Mouse (Mus musculus) myocyte (in vitro differentiated cells): ENCODE data around the gene E130114P18Rik. TPM values are rescaled to one million over a fixed set of nuclear protein-coding genes. Genes with fewer than 3 reads are reported as not detected.

Experiments
- H3K27me3 ChIP-seq: one replicate; pipeline ENCODE4 v1.6.1; 2011; ENCODE audit not compliant: control insufficient read depth, insufficient read depth, insufficient read length
- H3K36me3 ChIP-seq: one replicate; pipeline ENCODE4 v1.6.1; 2011; ENCODE audit not compliant: control insufficient read depth, insufficient read depth
- H3K4me2 ChIP-seq: one replicate; pipeline ENCODE4 v1.6.1; 2011; ENCODE audit warnings: low read depth, control low read depth
- H3K4me3 ChIP-seq: one replicate; pipeline ENCODE4 v1.5.1; 2011; ENCODE audit warnings: mild to moderate bottlenecking, control low read depth, moderate library complexity
- H3K79me2 ChIP-seq: one replicate; pipeline ENCODE4 v1.6.1; 2011; ENCODE audit not compliant: control insufficient read depth, insufficient read depth
- H3ac ChIP-seq: one replicate; pipeline ENCODE4 v1.6.1; 2011; ENCODE audit not compliant: control insufficient read depth, insufficient read length
- CEBPB ChIP-seq: IDR thresholded peaks from 2 replicates; pipeline ENCODE4 v1.6.1; 2011; ENCODE audit warnings: mild to moderate bottlenecking, moderate library complexity; ENCODE audit not compliant: poor library complexity, insufficient read depth, severe bottlenecking
- E2F4 ChIP-seq: IDR thresholded peaks from one replicate; pipeline ENCODE4 v1.6.1; 2011; ENCODE audit warnings: mild to moderate bottlenecking, control low read depth, moderate library complexity; ENCODE audit not compliant: insufficient read depth
- MAX ChIP-seq: IDR thresholded peaks from one replicate; pipeline ENCODE4 v1.6.1; 2011; ENCODE audit warnings: low read depth, mild to moderate bottlenecking, control low read depth
- MYOD1 ChIP-seq, 3 experiments: IDR thresholded peaks; one replicate each; pipeline ENCODE4 v1.6.1; 2011; ENCODE audit warnings: control low read depth in 2 of 3, low read depth in 2 of 3, mild to moderate bottlenecking in 2 of 3, moderate library complexity in 1 of 3; ENCODE audit not compliant: insufficient read length in 2 of 3, control insufficient read depth in 1 of 3
- MYOG ChIP-seq, 3 experiments: IDR thresholded peaks; one replicate each; pipeline ENCODE4 v1.6.1; 2011; ENCODE audit warnings: control low read depth in 2 of 3, low read depth in 2 of 3, mild to moderate bottlenecking in 2 of 3; ENCODE audit not compliant: insufficient read length in 2 of 3, control insufficient read depth in 1 of 3, insufficient read depth in 1 of 3
- POLR2A ChIP-seq: IDR thresholded peaks from one replicate; pipeline ENCODE4 v1.6.1; 2011; ENCODE audit warnings: low read depth, mild to moderate bottlenecking, control low read depth, moderate library complexity; ENCODE audit not compliant: insufficient read length
- POLR2AphosphoS2 ChIP-seq: IDR thresholded peaks from one replicate; pipeline ENCODE4 v1.6.1; 2011; ENCODE audit warnings: low read depth, control low read depth; ENCODE audit not compliant: insufficient read length
- REST ChIP-seq: IDR thresholded peaks from one replicate; pipeline ENCODE4 v1.6.1; 2011; ENCODE audit warnings: mild to moderate bottlenecking, control low read depth, moderate library complexity; ENCODE audit not compliant: insufficient read depth, insufficient read length
- SRF ChIP-seq: IDR thresholded peaks from one replicate; pipeline ENCODE4 v1.6.1; 2011; ENCODE audit warnings: low read depth; ENCODE audit not compliant: control insufficient read depth, insufficient read length
- TCF12 ChIP-seq: IDR thresholded peaks from one replicate; pipeline ENCODE4 v1.6.1; 2011; ENCODE audit warnings: mild to moderate bottlenecking, control low read depth; ENCODE audit not compliant: poor library complexity, insufficient read depth, severe bottlenecking
- TCF3 ChIP-seq: IDR thresholded peaks from one replicate; pipeline ENCODE4 v1.6.1; 2011; ENCODE audit warnings: low read depth, control low read depth; ENCODE audit not compliant: insufficient read length
- USF1 ChIP-seq: IDR thresholded peaks from one replicate; pipeline ENCODE4 v1.6.1; 2011; ENCODE audit warnings: low read depth, mild to moderate bottlenecking, control low read depth, moderate library complexity
- polyA plus RNA-seq: library from polyadenylated mRNA; unstranded; fragments of >200 nt; fragmentation: generic; extraction: Trizol; gene quantifications from one replicate; pipeline ENCODE4 v1.2.1, GENCODE M21; 2012; ENCODE audit warnings: missing spikeins

E130114P18Rik gene
- polyA plus RNA-seq, 1 experiment: not detected

DNA sequence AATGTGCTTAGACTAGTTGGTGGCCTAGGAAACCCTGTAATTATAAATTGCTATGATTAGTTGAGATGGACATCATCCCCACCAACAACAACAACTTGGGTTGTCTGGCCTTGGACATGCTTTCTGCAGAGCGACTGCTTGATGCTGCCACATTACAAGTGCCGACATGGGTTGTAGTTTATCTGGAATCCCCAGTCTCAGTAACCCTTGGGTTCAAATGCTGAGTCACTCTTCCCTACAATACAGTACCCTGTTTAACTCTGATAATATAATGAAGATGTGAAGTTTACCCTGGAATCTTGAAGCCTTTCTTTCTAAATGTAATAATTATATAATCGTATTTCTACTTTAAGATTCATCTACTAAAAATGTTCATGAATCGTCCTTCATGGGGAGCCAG, 49.4 kb downstream of the E130114P18Rik start:
- TF ChIP-seq MYOD1 (IDR thresholded peaks at IDR 0.05; ENCODE audit: control insufficient read depth in 1 of 3, insufficient read length in 2 of 3, low read depth in 2 of 3): no peak
- TF ChIP-seq TCF3: no peak
- no peak for TF ChIP-seq SRF
- no peak for TF ChIP-seq USF1
- no peak for TF ChIP-seq E2F4
- TF ChIP-seq MYOG (IDR thresholded peaks at IDR 0.05; ENCODE audit: control insufficient read depth in 1 of 3, insufficient read depth in 1 of 3, insufficient read length in 2 of 3, low read depth in 2 of 3): no peak
- no peak for TF ChIP-seq REST
- no peak for TF ChIP-seq POLR2AphosphoS2
- Histone ChIP-seq H3K4me2 (no peak overlapping the region), H3K4me3 (no peak overlapping the region), H3K79me2 (no peaks in the 10 kb centered on the region), H3ac (no peak overlapping the region), H3K36me3 (no peaks in the 10 kb centered on the region), H3K27me3 (no peaks in the 10 kb centered on the region)

DNA sequence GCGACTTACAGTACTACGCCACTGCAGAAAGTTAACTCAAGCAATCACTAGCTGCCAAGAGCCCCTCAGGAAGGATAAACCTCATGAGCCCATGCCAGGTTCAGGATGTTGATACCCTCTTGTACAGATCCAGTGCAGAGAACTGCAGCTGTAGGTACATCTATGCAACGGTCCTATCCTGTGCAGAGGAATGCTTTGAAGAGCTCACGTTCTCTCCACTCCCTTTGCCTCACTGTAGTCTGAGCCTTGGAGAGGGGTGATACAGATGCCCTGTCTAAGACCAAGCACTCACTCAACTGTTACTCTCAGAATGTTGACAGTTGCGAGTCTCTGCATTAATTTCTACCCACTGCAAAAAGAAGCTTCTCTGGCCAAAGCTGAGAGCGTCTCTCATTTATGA, 54.5 kb downstream of the E130114P18Rik start:
- Histone ChIP-seq H3K4me2 (no peak overlapping the region), H3ac (no peak overlapping the region), H3K27me3 (no peaks in the 10 kb centered on the region), H3K36me3 (no peaks in the 10 kb centered on the region), H3K4me3 (no peak overlapping the region), H3K79me2 (no peaks in the 10 kb centered on the region)
- TF ChIP-seq POLR2A (no peak), MYOD1 (IDR thresholded peaks at IDR 0.05; ENCODE audit: control insufficient read depth in 1 of 3, insufficient read length in 2 of 3, low read depth in 2 of 3) (no peak), MAX (no peak)

DNA sequence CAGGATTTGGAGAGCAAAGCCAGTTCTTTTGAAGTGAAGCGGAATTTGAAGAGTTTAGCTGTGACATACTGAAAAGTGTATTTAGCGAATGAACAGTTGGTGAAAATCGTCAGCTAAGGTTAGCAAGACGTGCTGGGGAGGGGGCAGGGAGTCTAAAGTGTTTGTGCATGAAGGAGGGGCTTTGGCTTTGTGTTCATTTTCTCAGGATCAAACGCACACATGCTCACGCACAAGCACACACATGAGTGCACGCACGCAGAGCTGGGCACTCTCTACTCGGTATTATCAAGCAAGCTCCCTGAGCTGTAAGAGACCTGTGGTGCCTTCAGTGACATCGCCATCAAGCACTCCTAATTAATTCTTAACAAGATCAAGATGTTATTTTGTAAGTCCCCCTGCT, 55.2 kb downstream of the E130114P18Rik start:
- Histone ChIP-seq H3K79me2 (no peaks in the 10 kb centered on the region), H3K4me3 (no peak overlapping the region), H3K36me3 (no peaks in the 10 kb centered on the region), H3K27me3 (no peaks in the 10 kb centered on the region), H3ac (no peak overlapping the region), H3K4me2 (no peak overlapping the region)
- no peak for TF ChIP-seq POLR2A
- no peak for TF ChIP-seq CEBPB
- no peak for TF ChIP-seq TCF12

DNA sequence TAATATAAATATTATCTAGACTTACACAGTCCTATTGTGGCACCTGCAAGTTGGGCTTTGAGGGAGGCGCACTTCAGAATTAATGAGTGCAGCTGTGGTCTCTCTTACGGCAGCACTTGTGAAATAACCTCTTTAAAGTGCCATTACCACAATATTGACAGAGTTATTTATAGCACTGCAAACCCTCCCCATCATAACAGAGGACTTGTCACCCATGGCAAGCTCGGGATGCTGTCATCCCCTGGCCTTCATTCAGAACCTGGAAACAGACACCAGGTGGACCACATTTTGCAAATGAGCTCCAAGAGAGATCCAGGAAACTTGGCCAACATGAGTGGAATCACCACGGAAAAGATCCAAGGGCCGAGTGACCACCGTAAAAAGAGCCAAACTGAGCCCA, 63.3 kb downstream of the E130114P18Rik start:
- H3K4me2 ChIP-seq: no peak overlapping the region
- H3K4me3 ChIP-seq: no peak overlapping the region
- H3K36me3 ChIP-seq: no peaks in the 10 kb centered on the region
- no peaks in the 10 kb centered on the region for H3K79me2 ChIP-seq
- no peaks in the 10 kb centered on the region for H3K27me3 ChIP-seq
- no peak for TF ChIP-seq MYOG (IDR thresholded peaks at IDR 0.05; ENCODE audit: control insufficient read depth in 1 of 3, insufficient read depth in 1 of 3, insufficient read length in 2 of 3, low read depth in 2 of 3)
- no peak for TF ChIP-seq USF1
- no peak for TF ChIP-seq TCF12
- TF ChIP-seq MYOD1 (IDR thresholded peaks at IDR 0.05; ENCODE audit: control insufficient read depth in 1 of 3, insufficient read length in 2 of 3, low read depth in 2 of 3): no peak
- no peak for TF ChIP-seq POLR2A
- no peak for TF ChIP-seq TCF3
- TF ChIP-seq MAX: no peak
- TF ChIP-seq E2F4: no peak
- TF ChIP-seq POLR2AphosphoS2: no peak
- no peak for TF ChIP-seq CEBPB
- TF ChIP-seq REST: no peak
- no peak for TF ChIP-seq SRF
- no peak overlapping the region for H3ac ChIP-seq

DNA sequence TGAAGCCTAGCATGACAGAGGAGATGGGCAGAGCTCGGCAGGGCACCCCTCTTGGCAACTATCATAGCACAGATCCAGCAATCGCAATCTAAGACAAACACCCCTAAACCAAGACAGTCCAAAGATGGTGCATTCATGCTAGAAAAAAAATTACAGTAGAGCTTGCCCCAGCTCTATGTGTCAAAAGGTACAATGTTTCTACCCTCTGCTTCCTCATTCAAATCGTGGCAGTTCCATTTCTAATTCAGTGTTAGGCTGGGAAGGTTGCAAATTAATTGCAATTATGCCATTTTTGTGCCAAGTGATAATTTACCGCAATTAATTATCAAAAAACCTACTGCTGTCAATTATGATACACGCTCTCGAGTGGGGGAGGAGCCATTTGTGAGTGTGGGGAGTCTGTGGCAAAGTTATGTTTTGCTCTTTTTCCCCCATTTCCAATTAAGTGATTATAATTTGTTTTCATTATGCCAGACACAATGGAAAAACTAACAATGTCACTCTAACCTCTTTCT, 63.7 kb downstream of the E130114P18Rik start:
- H3ac ChIP-seq: no peak overlapping the region
- no peak overlapping the region for H3K4me2 ChIP-seq
- no peaks in the 10 kb centered on the region for H3K79me2 ChIP-seq
- no peaks in the 10 kb centered on the region for H3K36me3 ChIP-seq
- no peak overlapping the region for H3K4me3 ChIP-seq
- no peak for TF ChIP-seq MAX
- TF ChIP-seq E2F4: no peak
- TF ChIP-seq USF1: no peak
- TF ChIP-seq SRF: no peak
- TF ChIP-seq MYOG (IDR thresholded peaks at IDR 0.05; ENCODE audit: control insufficient read depth in 1 of 3, insufficient read depth in 1 of 3, insufficient read length in 2 of 3, low read depth in 2 of 3): no peak
- TF ChIP-seq POLR2A: no peak
- no peak for TF ChIP-seq CEBPB
- TF ChIP-seq REST: no peak
- no peak for TF ChIP-seq MYOD1 (IDR thresholded peaks at IDR 0.05; ENCODE audit: control insufficient read depth in 1 of 3, insufficient read length in 2 of 3, low read depth in 2 of 3)
- TF ChIP-seq TCF12: no peak
- H3K27me3 ChIP-seq: no peaks in the 10 kb centered on the region
